Mouse (Mus musculus): ENCODE measurements around the gene Zfp141. TPM values are rescaled to one million over a fixed set of nuclear protein-coding genes. Genes with fewer than 3 reads are reported as not detected.

Zfp141 gene
- total RNA-seq (2023; ENCODE audit: inconsistent age): 26.3 to 32.9 TPM (median 27.9 TPM) in 4 replicates

DNA sequence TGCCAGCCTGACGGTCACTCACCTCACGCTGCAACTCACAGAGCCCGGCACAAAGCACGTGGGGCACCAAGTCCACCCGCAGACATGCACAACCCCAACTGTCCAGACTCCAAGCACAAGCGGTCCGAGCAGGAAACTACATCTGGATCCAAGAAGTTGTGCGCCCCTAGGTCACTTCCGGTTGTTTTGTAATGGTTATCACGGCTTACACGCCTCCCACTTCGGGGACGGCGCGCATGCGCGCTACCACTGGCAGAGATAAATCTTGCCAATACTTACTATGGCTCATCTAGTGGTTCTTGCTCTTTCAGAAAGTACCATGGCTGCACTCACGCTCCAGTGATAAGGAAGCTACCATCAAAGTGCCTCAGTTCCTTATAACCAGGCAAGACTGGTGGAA, at the start of gene Zfp141:
Zfp141 (minus strand) TSS at position 153 of the 400 bp plus-strand sequence.

DNA sequence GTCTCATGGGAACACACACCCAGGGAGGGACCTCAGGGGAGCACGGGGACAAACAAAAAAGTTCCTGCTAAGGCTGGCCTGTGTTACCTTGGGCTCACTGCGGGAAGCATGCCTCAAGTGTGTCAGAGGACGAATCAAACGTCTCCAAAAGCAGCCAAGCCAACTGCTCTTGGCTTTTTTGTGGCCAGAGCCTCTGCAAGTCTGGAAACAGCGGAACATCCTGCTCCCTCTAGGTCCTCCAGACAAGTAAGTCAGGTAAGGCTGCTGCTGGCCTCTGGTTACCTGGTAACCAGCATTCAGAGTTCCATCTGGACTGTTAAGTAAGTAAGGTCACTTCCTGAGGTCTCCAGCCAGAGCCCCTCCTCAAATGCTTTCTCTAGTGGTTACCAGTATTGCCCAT, 57.7 kb downstream of the Zfp141 start, which contains the start of gene 4933421I07Rik:
4933421I07Rik (minus strand) TSS at position 271 of the 400 bp plus-strand sequence.

Other genes starting within 250 kb of the Zfp141 start
- not detected in 4 replicates for gene Vmn2r61, start 245.7 kb downstream of the Zfp141 start, total RNA-seq (2023; ENCODE audit: inconsistent age)
- gene 4933421I07Rik, start 57.6 kb downstream of the Zfp141 start, total RNA-seq (2023; ENCODE audit: inconsistent age): not detected in 4 replicates
- not detected in 4 replicates for gene Gm21028, start 72.8 kb upstream of the Zfp141 start, total RNA-seq (2023; ENCODE audit: inconsistent age)
- 1.0 TPM in 1 of 4 replicates, not detected in the others for gene Zfp977, start 86.8 kb upstream of the Zfp141 start, total RNA-seq (2023; ENCODE audit: inconsistent age)
- 1.00 to 2.4 TPM (median 1.2 TPM) in 4 replicates for gene Zfp976, start 136.8 kb upstream of the Zfp141 start, total RNA-seq (2023; ENCODE audit: inconsistent age)
- 2.8 to 4.2 TPM (median 3.8 TPM) in 4 replicates for gene Zfp975, start 187.0 kb upstream of the Zfp141 start, total RNA-seq (2023; ENCODE audit: inconsistent age)
- gene Gm17067, start 221.3 kb upstream of the Zfp141 start, total RNA-seq (2023; ENCODE audit: inconsistent age): not detected in 4 replicates